Mouse (Mus musculus) right cerebral cortex, adult 18-20 months (tissue): ENCODE results near the gene Ptpn7.

Experiments used
- DNase-seq: peaks from one replicate; pipeline ENCODE4 v3.0.0; 2022; ENCODE audit warnings: mixed read lengths

The Ptpn7 gene

DNA sequence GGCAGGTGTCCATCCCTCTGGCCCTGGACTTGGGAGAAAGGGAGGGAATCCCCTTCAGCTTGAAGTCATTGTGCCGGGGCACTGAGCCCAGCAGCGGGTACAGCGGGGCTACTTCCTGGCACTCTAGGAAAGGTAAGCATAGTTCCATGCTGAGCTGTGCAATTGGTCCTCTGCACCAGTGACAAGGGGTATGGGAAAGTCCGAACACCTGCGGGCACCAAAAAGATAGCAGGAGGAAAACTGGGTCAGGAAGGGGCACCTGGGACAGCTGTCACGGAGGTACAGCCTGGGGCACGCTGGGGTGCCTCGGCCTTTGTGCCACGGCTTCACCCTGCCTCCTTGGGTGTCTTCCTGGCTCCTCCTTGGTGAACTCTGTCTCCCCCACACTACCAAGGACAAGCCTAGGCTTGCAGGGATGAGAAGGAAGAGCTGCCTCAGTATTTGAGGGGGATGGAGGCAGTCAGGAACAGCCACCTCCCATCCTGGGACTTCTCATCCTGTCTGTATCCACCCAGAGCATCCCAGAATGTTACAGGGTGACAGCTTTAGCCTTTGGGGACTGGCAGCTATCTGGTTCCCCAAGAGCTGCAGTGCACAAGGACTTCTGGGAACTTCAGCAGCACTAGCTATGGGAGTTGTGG, 2.8 kb upstream of the Ptpn7 start:
- no peak for DNase-seq

GRCm38 (mm10) chr1:135130376-135131018, 2.0 kb upstream of the Ptpn7 start:
- no peak for DNase-seq

DNA sequence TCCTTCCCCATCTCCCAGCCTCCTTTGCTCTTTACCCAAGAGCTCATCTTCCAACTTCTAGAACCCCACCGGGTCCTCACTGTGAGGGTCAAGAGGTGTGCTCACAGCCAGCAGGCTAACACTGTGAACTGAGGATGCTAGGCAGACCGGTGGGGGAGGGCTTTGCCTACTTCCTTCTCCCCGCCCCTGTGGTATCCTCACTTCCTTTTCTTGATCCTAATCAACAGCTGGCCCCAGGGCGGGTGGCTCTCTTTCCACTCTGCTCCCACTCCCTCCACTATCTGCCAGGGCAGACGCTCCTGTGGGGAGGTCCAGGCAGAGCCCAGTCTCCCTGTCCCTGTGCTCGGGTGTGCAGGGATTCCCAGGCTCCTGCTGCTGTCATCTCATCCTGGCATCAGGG, 1.5 kb upstream of the Ptpn7 start:
- DNase-seq: no peak

- DNase-seq: no peak
Measured at GRCm38 (mm10) chr1:135131560-135131959, 940 bp upstream of the Ptpn7 start.

DNA sequence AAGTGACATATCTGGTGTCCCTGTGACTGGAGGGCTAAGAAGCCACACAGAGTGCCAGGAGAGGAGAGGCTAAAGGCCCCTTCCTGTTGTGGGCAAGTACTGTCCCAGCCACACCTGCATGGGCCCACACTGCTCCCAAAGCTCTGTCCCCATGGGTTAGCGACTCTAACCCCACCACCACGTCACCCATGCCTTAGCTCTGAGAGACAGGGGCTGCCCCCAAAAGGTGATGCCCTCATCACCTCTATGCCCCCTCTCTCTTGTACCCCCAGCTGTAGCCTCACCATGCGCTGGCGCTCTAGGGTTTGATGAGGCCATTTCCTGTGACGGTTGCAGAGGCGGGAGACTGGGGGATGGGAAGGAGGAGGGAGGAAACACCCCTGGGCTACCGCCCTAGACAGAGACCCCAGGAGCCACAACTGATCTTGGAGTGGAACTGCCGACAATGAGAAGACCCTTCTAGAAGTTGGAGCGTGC, 431 bp downstream of the Ptpn7 start:
- DNase-seq: no peak

DNA sequence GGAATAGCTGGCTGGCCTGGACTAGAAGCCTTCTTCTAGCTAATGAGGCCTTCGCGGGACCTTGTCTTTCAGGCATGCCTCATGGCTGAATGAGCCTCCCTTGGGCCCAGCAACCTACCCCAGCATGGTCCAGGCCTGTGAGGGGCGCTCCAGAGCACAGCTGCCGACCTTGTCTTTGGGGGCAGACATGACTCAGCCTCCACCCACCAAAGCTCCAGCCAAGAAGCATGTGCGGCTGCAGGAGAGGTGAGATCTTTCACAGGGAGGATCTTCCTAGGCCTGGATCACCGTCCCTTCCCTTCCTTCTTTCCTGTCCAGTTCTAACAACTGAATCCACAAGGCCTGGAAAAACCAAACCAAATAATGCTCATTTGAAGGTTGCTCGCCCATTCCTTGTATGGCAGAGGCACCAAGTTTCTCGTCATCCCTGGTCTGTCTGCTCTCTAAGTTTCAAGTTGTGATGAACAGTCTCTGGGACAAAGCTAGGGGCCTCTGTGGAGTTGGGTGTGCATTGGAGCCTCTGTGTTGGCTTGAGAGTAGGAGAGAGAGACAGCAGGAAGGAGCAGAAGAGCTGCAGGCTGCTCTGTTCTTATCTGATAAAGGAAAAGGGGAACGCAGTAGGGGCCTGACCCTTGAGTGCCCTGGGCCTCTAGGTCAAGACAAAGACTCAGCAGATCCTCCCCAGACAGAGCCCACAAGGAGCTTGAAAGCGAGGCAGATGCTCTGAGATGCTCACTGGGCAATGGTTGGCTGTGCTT, 1.4 kb downstream of the Ptpn7 start:
- no peak for DNase-seq

DNA sequence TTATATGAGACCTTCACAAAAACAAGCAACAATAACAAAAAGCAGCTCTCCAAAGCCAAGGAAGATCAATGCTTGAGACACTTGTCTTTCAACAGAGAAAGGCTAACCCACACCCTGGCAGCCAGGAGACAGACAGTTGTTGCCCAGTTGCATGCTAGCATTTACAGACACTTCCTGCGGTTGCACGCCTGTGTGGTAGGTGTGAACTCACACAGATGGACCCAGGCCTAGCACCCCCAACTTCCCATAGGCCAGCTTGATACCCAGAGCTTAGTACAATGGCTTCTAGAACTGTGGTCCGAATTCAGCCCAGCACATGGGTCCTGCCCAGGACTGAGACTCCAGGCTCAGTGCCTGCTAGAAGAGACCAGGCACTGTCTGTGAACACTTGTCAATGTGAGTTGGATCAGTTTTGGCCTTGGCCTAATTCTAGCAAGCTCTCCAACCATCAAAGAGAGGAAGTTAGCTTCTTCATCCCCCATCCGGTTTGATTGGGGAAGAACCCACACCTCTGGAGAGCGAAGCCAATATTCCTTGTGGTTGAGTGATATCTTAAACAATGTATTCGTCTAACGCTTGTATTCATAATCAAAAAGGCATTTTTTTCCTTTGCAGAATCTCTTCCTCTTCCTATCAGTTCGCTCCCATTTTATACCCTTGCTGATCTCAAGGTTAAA, 2.7 kb downstream of the Ptpn7 start:
- no peak for DNase-seq

DNA sequence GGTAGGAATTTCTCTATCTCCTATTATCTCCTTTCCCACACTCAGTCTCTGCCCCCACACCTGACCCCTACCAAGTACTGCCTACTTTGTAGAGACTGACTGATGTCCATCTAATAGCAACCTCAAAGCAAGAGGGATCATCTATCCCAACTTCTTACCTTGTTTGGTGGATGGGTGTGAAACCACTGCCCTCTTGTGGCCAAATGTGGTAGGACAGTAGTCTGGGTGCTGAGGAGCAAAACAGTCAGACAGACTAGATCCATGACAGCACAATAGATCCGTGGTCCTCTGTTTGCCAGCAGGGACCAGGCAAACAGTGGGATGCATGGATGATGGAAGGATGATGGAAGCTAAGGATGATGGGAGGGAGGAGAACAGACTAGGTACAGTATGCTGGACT, 4.0 kb downstream of the Ptpn7 start:
- peak; percentile 49 for DNase-seq

DNA sequence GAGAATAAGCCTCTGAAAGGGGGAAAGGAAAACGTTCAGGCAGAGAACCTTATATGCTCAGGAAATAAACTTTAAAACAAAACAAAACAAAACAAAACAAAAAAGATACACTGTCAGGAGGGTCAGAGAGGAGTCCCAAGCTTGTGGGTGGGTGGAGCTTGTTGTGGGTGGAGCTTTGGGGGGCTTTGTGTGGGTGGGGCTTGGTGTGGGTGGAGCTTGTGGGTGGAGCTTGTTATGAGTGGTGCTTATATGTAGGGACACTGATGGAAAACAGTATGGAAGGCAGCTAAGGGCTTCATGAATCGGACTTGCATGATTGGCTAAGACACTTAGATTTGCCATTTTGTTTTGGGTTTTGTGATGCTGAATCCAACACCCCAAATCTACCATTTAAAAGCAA, 7.4 kb downstream of the Ptpn7 start:
- no peak for DNase-seq

DNA sequence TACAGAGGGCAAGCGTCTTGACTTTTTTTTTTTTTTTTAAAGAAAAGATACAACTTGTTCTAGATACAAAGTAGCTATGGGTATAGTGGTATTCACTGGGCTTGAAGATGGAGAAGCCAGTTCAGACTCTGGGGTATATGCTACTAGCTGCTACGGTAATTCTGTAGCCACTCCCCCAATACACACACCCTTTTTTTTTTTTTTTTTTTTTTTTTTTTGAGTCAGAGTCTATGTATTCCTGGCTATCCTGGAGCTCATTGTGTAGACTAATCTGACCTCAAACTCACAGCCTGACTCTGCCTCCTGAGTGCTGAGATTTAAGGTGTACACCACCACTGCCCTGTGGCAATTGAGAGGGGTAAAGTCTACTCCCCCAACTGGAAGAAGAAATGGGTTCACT, 10.0 kb downstream of the Ptpn7 start:
- DNase-seq: no peak

DNA sequence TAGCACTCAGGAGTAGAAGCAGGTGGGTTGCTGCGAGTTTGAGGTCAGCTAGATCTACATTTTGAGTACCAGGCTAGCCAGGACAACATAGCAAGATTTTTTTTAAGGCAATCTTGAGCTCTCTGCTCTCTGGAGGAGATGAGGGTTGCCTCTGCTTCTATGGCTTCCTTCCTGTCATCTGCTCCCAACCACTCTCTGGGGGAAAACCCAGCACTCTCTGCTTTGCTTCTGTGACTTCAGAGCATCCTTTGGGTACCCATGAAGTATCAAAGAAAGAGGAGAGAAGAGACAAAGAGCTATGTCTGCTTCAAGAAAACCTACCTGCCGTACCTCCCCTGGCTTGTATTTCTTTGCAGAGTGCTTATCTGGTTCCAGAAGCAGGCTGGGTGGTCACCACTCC, 11.4 kb downstream of the Ptpn7 start:
- no peak for DNase-seq

GRCm38 (mm10) chr1:135146077-135146945, 13.8 kb downstream of the Ptpn7 start, which contains the start of gene Arl8a:
TSS of gene Arl8a (plus strand) at chr1:135146824.
- peak; percentile 91 for DNase-seq

DNA sequence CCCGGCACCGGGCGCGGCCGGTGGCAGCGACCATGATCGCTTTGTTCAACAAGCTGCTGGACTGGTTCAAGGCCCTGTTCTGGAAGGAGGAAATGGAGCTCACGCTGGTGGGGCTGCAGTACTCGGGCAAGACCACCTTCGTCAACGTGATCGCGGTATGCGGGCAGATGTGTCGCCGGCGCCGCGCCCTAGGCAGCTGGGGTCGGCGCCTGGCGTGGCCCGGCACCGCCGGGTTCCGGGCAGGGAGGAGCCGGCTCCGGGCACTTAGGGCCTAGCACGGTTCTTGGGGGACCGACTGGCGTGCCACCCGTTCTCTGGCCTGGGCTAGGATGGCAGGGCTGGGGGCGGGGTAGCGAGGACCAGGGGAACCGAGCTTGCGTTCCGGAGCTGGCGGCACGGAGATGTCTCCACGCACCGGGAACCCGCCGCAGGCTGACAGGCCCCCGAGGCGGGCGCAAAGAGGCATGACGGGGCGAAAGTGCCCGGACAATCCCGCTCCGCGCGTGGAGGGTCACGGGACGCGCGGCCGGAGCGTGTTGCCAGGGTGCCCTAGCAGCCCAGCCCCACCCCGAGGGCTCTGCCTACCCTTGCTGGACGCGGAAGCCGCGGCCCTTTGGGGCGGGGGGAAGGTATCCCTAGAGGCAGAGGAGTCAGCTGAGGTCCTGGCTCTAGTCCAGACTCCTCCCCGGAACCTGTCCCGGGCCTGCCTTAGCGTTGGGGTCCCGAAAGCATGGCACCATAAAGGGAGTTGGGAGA, 14.6 kb downstream of the Ptpn7 start:
- peak; percentile 77 for DNase-seq

GRCm38 (mm10) chr1:135147702-135148058, 15.2 kb downstream of the Ptpn7 start:
- no peak for DNase-seq

DNA sequence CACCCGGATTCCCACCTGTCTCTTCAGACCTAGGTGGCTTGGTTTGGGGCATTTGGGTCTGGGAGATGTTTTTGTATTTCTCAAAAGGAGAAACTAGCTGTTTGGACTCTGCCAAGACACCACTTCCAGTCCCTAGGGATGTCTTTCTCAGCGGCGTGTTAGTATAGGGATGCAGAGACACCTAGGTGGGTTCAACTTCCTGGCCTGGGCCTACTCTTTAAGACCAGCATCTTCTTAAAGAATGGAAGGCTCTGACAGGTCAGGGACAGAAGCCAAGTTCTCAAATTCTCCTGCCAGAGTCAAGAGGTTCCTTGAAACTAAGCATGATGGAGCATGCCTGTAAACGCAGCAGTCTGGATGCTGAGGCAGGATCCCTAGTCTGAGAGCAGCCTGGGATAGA, 16.0 kb downstream of the Ptpn7 start:
- DNase-seq: no peak

DNA sequence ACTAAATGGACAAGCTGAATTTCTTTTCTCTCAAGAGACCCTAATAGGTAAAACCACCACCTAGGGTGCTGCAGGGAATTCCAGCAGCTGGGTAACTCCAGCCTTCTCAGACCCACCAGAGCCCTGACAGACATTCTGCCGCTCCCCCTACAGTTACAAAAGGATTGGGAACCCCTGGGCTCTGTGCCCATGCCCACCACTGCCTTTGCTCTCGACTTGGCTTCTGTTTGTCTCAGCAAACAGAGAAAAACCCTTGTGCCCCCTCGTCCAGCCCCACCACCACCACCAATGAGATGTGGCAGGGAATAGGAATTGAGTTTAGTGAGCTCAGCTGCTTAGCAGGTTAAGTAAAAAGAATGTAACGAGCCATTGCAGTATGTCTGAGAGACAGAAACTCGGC, 16.5 kb downstream of the Ptpn7 start:
- no peak for DNase-seq

- no peak for DNase-seq
Measured at GRCm38 (mm10) chr1:135154011-135154410, 21.5 kb downstream of the Ptpn7 start.

GRCm38 (mm10) chr1:135154411-135154959, 22.0 kb downstream of the Ptpn7 start:
- DNase-seq: peak; percentile 88

DNA sequence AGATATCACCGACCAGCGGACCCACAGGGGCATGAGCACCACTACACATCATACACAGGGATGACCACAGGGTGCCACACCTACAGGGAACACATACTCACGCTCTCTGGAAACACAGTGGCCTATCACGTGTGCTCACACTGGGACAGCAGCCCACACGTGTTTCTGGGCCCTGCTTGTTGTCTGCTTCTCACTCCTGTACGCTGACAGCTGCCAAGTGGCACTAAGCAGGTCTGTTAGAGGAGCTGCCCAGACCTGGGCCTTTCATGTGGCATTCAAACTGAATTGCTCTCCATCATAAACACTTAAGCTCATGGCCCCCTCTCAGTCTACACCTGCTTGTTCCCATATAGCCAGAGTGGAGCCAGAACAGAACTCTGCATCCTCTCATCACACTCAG, 23.8 kb downstream of the Ptpn7 start:
- no peak for DNase-seq

- peak; percentile 42 for DNase-seq
Measured at GRCm38 (mm10) chr1:135158633-135159032, 26.1 kb downstream of the Ptpn7 start.

GRCm38 (mm10) chr1:135159074-135159473, 26.6 kb downstream of the Ptpn7 start:
- DNase-seq: peak; percentile 43
